Mouse (Mus musculus) olfactory bulb, adult 2 months (tissue): ENCODE measurements around the gene Kdsr. TPM values are rescaled to one million over a fixed set of nuclear protein-coding genes. Genes with fewer than 3 reads are reported as not detected.

Experiments used
- H3K27ac ChIP-seq: fragments of 200-500 bp; 2 replicates; pipeline ENCODE4 v1.5.1; 2012; ENCODE audit warnings: low read depth, low read length; ENCODE audit not compliant: insufficient read depth
- H3K4me1 ChIP-seq: fragments of 200-500 bp; 2 replicates; pipeline ENCODE4 v1.6.1; 2012; ENCODE audit warnings: low read length; ENCODE audit not compliant: control insufficient read depth, insufficient read depth
- H3K4me3 ChIP-seq: fragments of 200-500 bp; 2 replicates; pipeline ENCODE4 v1.5.1; 2012; ENCODE audit warnings: mild to moderate bottlenecking, low read depth, low read length, moderate library complexity; ENCODE audit not compliant: insufficient read depth
- CTCF ChIP-seq: fragments of 200-500 bp; IDR thresholded peaks from 2 replicates; pipeline ENCODE4 v1.5.1; 2012; ENCODE audit warnings: low read depth, mild to moderate bottlenecking, low read length, moderate library complexity; ENCODE audit not compliant: insufficient read depth
- POLR2A ChIP-seq: fragments of 200-500 bp; IDR thresholded peaks from 2 replicates; pipeline ENCODE4 v1.6.1; 2012; ENCODE audit warnings: mild to moderate bottlenecking, low read depth, low read length, moderate library complexity; ENCODE audit not compliant: insufficient read depth
- WGBS: fragments of 180-500 bp; shearing (Covaris S2); methylation state at CpG from one replicate; pipeline ENCODE4 v1.1.7; 2018; 5-methylcytosine and 5-hydroxymethylcytosine counted together
- polyA plus RNA-seq: library from polyadenylated mRNA; stranded (reverse); fragments of >200 nt; gene quantifications from 2 replicates; pipeline ENCODE4 v1.2.4, GENCODE M21; 2012; ENCODE audit warnings: low replicate concordance; ENCODE audit not compliant: missing spikeins, insufficient read depth, insufficient read length

The Kdsr gene
- polyA plus RNA-seq, 1 experiment: not detected

DNA sequence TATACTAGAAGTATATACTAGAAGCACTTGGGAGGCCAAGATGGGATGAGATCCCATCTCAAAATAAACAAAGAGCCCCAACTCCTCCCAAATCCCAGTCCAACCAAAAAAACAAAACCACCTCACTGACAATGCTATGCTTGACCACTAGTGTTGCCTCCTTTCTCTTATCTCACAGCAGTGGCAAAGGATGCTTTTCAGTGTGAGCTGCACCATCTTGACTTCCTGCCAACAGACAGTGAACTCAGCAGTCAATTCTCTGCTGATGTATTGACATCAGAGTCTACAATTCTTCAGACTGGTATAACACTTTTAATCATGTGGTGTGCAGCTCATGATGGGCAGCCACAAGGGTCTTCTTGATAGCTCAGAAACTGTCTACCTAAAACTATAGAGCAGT is 9.2 kb upstream of the Kdsr start:
- TF ChIP-seq CTCF (no peak), POLR2A (no peak)
- Histone ChIP-seq H3K4me3 (no peak overlapping the region), H3K4me1 (no peaks in the 10 kb centered on the region; the same call in 1 of the 2 replicates), H3K27ac (no peak overlapping the region)

GRCm38 (mm10) chr1:106765771-106766170 is 6.2 kb upstream of the Kdsr start:
- H3K4me3 ChIP-seq: no peak overlapping the region
- TF ChIP-seq POLR2A (no peak), CTCF (no peak)

GRCm38 (mm10) chr1:106764846-106765245 is 5.3 kb upstream of the Kdsr start:
- WGBS: 69% methylated on average over 2 of the region's 2 CpGs
- H3K27ac ChIP-seq: no peak overlapping the region
- H3K4me3 ChIP-seq: no peak overlapping the region
- no peaks in the 10 kb centered on the region; the same call in 1 of the 2 replicates for H3K4me1 ChIP-seq
- TF ChIP-seq POLR2A (no peak), CTCF (no peak)

More at GRCm38 (mm10) chr1:106765771-106766170, 6.2 kb upstream of the Kdsr start:
- Histone ChIP-seq H3K27ac (0 out of 2 replicates have a peak overlapping the region, but pooled peaks have one; percentile 37), H3K4me1 (no peaks in the 10 kb centered on the region; the same call in 1 of the 2 replicates)
- WGBS: 65% methylated on average over 8 of the region's 8 CpGs

DNA sequence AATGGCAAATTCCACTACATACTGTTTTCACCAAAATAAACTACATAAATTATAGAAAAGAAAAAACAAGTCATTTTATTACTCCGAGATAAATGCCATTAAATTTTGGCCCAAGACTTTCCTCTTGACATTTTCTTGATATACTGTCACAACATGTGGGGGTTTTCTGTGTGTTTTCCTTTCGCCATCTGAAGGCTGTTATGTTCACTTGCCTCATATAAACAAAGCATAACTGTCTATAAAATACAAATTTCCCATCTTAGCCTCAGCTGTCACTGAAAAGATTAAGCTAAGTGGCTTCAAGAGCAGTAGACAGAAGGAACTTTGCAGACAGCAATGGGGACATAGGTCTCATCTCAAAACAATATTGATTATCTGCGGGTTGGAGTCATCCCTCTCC is 4.8 kb upstream of the Kdsr start:
- TF ChIP-seq CTCF (no peak), POLR2A (no peak)
- no peaks in the 10 kb centered on the region; the same call in 1 of the 2 replicates for H3K4me1 ChIP-seq
- WGBS: 97% methylated on average over 3 of the region's 3 CpGs
- no peak overlapping the region for H3K27ac ChIP-seq
- H3K4me3 ChIP-seq: no peak overlapping the region

DNA sequence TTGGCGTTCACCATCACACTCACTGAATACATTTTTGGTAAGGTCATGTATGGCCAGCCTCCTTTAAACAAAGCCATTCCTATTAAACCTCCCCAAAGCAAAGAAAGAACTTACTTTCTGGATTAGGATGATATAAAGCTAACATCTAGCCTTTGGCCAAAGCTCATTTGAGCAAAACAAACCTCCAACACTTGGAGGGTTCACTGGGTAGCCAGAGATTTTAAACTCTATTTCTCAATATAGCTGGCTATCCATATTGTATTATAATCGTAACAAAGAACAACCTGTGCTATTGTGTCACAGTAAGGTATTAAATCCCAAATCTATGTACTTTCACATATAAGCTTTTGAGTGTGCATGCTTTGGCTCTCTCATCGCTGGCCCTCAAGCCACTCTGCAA is 1.2 kb upstream of the Kdsr start:
- Histone ChIP-seq H3K27ac (no peak overlapping the region), H3K4me3 (no peak overlapping the region), H3K4me1 (peaks cover 9% of the 10 kb centered on the region)
- 91% methylated on average over 3 of the region's 3 CpGs for WGBS
- no peak for TF ChIP-seq POLR2A
- no peak for TF ChIP-seq CTCF

DNA sequence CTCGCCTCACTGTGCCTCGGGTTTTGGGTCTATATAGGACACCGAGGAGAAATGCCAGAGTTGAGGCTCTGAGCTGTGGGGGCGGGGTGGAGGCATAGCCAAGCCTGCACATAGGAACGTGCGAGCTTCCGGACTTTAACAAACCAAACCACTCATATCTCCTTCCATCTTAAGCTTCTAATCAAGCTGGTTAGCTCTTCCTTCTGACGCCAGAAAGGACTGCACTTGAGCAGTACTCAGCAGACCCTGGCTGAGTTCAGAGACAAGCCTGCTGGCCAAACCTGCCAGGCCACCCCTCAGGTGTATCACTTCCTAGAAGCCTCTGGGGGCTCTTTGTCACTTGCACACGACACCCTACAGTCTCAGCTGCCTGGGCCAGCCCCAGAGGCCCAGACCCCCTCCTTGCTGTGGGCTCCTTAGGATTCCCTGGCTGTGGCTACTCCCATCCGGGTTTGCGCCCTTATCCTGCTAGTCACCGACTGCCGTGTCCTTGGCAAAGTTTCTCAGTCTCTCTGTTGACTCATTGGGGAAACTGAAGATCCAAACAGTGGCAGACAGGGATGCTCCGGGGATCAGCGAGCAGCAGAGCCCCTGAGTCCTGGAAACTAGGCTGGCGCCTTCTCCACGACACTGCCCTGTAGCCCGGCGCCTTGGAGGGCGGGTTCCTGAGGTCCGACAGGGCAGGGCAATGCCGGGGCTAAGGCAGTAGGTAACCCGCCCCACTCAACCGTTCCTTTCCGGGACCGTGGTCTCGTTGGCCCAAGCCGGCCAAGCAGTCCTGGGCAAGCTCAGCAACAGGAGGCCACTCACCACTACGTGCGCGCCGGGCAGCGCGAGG is 574 bp downstream of the Kdsr start:
- WGBS: 1% methylated on average over 34 of the region's 34 CpGs

GRCm38 (mm10) chr1:106756633-106757032 is 2.9 kb downstream of the Kdsr start:
- peaks cover 9% of the 10 kb centered on the region for H3K4me1 ChIP-seq
- 90% methylated on average over 4 of the region's 4 CpGs for WGBS
- no peak overlapping the region for H3K27ac ChIP-seq
- no peak overlapping the region for H3K4me3 ChIP-seq
- TF ChIP-seq POLR2A (no peak), CTCF (no peak)

More for the DNA sequence above, 574 bp downstream of the Kdsr start:
- Histone ChIP-seq H3K4me1 (peaks cover 9% of the 10 kb centered on the region), H3K4me3 (peak overlapping the region; percentile 93), H3K27ac (peak overlapping the region; percentile 17; the same call in 1 of the 2 replicates)
- no peak for TF ChIP-seq POLR2A
- no peak for TF ChIP-seq CTCF

DNA sequence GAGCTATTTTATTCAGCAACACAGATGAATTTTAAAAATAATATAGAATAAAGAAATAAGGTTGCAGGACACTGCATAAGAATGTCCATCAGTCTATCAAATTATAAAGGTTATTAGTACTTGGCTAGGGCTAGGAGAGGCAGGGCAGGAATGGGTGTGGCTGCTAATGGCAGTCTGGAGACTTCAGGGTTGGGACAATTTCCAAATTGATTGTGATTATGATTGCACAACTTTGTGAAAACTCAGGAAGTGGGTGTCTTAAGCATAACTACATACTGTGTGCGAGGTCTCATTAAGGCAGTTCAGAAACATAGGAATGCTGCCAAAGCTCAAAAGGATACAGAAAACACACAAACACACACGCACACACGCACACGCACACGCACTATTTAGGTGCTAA is 7.5 kb downstream of the Kdsr start:
- Histone ChIP-seq H3K4me1 (no peaks in the 10 kb centered on the region), H3K27ac (no peak overlapping the region), H3K4me3 (no peak overlapping the region)
- no peak for TF ChIP-seq CTCF
- TF ChIP-seq POLR2A: no peak
- WGBS: 91% methylated on average over 5 of the region's 5 CpGs

GRCm38 (mm10) chr1:106750656-106751055 is 8.9 kb downstream of the Kdsr start:
- Histone ChIP-seq H3K27ac (no peak overlapping the region), H3K4me3 (no peak overlapping the region), H3K4me1 (no peaks in the 10 kb centered on the region)
- WGBS: 62% methylated on average over 1 of the region's 1 CpGs
- TF ChIP-seq CTCF: no peak
